Mouse (Mus musculus) adrenal gland, adult 2 months (tissue): ENCODE results near the gene Popdc2. TPM values are rescaled to one million over a fixed set of nuclear protein-coding genes. Genes with fewer than 3 reads are reported as not detected.
"Not testable (repeated sequence)": the region's sequence is repeated elsewhere in the genome, so short reads cannot be mapped to it uniquely, and the experiment has no call there.

Experiments used
- DNase-seq: peaks from one replicate; pipeline ENCODE4 v3.0.0; 2021
- long read RNA-seq: library from polyadenylated mRNA; stranded (forward); transcript quantifications from one replicate; pipeline ENCODE4 v2.0.0, GENCODE M21; 2021
- polyA plus RNA-seq: library from polyadenylated mRNA; depleted of rRNA; stranded (reverse); fragments of >200 nt; gene quantifications from 2 replicates; pipeline ENCODE4 v1.2.3, GENCODE M21; 2012; rRNA removed
- total RNA-seq, 2 experiments: library from RNA; stranded (reverse); gene quantifications; 2 replicates each; pipeline ENCODE4 v1.2.3; 2021

Popdc2 gene
- total RNA-seq (1 to 10 TPM; 1.4 to 3.6 TPM), polyA plus RNA-seq (2.3 and 2.9 TPM in 2 replicates)
- long read RNA-seq, partial matches to known transcripts = 1 of 4 reads
- long read RNA-seq, other reads (novel, unspliced or antisense) = 1 of 4 reads

DNA sequence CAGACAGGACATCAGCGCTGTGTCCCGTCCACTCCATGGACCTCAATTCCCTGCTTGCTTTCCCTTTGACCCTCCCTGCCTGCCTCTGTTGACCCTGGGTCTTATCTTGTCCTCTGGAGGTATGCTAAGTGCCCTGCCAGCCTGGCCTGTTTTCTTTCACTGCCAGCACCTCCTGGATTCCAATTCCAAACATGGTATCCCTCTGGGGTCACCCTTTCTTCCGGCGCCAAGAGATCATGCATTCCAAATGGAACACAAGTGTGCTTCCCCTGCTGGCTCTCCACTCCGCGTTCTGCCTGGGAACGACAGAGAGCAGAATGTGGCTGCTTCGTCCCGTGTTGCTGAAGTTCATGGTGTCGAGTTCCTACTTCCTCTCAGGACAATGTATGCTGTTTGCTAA, at the start of gene Popdc2:
Gene Popdc2, plus strand, starts transcription at position 277 of the 400 bp plus-strand sequence.
- no peak for DNase-seq

DNA sequence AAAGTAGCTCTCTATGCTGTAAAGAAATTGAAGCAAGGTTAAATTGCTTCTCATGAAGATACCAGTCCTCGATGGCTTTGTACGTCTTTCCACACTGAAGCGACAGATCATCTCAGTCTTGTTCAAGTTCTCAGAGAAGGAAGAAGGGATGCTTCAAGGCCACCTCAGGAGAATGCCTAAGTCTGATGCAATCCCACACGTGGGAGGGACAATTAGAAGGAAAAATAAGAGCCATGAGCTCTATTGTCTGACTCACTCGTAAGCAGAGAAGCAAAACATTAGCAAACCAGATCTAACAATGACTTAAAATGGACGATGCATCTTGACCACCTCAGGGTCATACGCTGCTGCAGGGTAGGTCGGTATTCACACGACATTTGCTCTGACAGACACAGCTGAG, 43.5 kb upstream of the Popdc2 start:
- no peak for DNase-seq

- DNase-seq = no peak
These were observed 42.9 kb upstream of the Popdc2 start for GRCm38 (mm10) chr16:38319087-38319486.

DNA sequence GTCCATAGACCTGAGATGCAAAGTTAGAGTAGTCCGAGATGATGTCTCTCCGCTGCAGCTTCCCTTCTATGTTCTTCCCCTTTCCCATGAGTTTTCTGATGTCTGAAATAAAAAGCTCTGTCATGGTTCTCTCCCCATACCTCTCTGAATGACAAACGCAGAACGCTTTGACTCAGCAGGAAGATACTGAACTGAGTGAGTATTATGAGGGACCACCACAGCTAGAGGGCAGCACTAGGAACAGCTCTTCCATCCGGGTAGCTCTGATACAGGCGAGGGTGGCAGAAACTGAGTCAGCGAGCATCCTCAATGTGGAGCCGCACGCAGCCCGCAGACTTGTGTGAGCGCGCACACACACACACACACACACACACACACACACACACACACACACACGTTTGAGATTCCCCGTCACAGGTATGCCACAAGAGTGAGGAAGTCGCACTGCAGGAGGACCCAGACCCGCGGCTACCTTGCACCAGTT, 40.5 kb upstream of the Popdc2 start:
- peak; percentile 39 for DNase-seq

GRCm38 (mm10) chr16:38324311-38324710, 37.7 kb upstream of the Popdc2 start:
- no peak for DNase-seq

GRCm38 (mm10) chr16:38326778-38327397, 35.1 kb upstream of the Popdc2 start:
- no peak for DNase-seq

- no peak for DNase-seq
These were observed 32.7 kb upstream of the Popdc2 start for GRCm38 (mm10) chr16:38329340-38329739.

- DNase-seq = no peak
These were observed 27.6 kb upstream of the Popdc2 start for GRCm38 (mm10) chr16:38334431-38334830.

DNA sequence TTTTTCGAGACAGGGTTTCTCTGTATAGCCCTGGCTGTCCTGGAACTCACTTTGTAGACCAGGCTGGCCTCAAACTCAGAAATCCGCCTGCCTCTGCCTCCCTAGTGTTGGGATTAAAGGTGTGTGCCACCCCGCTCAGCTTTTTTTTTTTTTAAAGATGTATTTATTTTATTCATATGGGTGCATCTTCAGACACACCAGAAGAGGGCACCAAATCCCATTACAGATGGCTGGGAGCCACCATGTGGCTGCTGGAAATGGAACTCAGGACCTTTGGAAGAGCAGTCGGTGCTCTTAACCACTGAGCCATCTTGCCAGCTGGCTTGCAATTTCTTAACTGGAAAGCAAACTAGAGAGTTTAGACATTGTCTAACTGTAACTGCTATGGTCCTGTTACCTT, 23.9 kb upstream of the Popdc2 start:
- DNase-seq = not testable (repeated sequence)

DNA sequence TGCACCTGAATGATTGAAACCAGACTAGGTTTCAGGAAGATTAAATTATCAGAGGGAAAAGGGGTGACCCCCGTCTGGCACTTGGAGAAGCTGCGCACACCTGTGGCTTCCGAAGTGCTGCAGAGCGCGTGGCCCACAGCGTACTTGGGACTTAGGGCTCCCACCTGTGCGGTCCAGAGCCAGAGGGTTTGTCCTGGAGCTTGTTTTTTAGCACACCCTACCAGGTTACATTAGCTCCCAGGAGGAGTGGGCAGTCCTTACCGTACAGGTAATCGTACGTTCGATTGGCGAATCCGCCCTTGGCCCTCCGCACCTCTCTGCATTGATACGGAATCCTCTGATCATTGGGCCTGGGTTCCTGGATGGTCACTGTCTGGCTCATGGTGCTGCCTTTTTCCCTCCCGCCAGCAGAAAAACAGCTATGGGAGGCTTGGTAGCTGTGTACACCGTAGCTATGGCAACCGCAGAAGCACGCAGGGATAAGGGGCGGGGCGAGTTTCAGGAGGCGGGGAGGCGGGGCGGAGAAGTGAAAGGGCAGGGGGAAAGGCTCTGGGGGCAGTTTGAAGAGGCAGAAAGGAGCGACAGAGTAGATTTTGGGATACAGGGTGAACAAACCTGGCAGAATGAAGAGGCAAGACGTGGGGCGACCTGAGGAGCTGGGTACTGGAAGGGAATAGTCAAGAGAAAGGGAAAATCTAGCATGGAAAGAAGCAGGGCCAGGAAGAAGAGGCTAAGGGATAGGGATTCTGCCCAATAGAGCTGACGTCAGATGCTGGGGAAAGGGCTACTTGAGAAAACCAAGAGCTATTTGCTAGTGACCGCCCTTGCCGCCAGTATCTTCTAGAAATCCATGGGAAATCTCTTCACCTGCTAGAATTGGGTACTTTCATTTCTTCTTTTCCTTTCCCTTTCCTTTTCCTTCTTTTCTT, 20.3 kb upstream of the Popdc2 start, which contains the start of gene Maats1:
Gene Maats1, minus strand, starts transcription at position 748 of the 929 bp plus-strand sequence.
- DNase-seq = peak; percentile 81

DNA sequence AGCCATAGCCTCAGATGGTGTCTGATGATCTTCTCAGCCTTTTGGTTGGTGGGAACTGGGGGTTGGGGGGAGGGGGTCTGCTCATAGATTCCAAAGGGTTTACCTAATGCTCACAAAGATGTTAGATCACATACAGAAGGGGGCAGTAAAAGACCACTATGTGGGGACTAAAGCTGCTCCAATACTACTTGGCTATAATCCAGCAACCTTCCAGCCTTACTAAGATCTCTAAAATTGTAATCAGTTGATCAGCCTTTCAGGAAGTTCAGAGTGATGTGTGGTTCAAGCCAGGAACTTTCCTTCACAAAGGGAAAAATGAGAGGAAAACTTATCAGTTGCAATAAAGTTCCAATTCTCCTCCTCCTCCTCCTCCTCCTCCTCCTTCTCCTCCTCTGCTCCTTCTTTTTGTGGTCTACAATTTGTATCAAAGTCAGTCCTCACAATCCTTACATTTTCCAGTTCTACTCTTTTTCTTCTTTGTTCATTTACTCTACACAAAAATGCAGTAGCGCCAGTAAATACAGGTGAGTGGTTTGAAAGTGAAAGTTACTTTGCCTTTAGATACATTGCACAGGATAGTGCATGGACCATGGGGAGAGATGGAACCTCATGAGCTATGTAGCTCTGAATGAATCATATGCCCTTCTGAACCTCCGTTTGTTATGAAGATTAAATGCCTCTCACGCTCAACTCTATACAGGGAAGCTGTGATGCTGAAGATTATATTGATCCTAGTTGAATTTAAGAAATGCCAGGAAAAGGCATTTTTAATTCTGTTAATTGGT, 16.9 kb upstream of the Popdc2 start:
- DNase-seq = no peak

- DNase-seq = peak; percentile 94
These were observed 15.3 kb upstream of the Popdc2 start, which contains the start of the genes Cox17 and Gm21987 for GRCm38 (mm10) chr16:38346529-38347325. Gene Cox17 (plus strand): TSS chr16:38346991. Gene Gm21987 (plus strand): TSS chr16:38347040.

- no peak for DNase-seq
These were observed 14.4 kb upstream of the Popdc2 start for GRCm38 (mm10) chr16:38347588-38347987.

GRCm38 (mm10) chr16:38348217-38348761, 13.7 kb upstream of the Popdc2 start:
- no peak for DNase-seq

GRCm38 (mm10) chr16:38349881-38350280, 12.1 kb upstream of the Popdc2 start:
- DNase-seq = no peak

GRCm38 (mm10) chr16:38350361-38350855, 11.6 kb upstream of the Popdc2 start:
- DNase-seq = no peak

- DNase-seq = no peak
These were observed 11.1 kb upstream of the Popdc2 start for GRCm38 (mm10) chr16:38350939-38351338.

DNA sequence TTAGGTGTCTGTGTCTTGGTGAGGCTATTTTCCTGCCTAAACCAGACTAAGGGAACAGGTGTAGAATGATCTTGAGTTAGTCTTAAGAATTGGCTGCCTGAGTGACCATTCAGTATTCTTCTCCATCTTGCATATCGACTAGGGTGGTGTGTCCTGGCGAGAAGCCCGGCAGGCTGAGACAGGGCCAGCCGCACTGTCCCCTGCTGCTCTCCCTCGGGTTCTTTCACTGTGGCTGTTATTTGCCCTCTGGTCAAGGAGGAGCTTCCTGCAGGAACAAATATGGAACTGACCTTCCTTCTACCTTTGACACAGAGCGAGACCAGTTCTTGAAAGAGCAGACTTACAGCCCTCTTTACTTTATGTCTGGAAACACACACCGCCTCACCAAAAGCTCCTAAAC, 10.0 kb upstream of the Popdc2 start:
- peak; percentile 51 for DNase-seq

GRCm38 (mm10) chr16:38352851-38353250, 9.2 kb upstream of the Popdc2 start:
- DNase-seq = no peak

DNA sequence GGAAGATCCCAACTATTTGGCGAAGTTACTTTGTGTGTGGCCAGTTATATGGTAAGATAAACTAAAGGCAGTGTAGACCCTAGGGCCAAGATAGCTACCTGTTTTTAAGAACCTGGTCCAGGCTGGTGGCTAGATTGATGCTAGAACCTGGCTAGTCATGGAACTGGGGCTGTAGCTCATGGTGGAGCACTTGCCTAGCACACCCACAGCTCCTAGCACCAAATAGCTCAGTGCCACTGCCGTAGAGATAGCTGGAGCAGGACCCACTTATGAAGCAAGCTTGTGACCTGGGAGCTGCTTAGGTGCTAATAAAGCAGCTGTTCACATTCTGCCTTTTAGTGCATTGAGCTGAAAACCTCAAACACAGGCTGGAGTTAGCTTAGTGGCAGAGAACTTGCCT, 8.4 kb upstream of the Popdc2 start:
- DNase-seq = no peak
